Mouse (Mus musculus) heart, adult 2 months (tissue): ENCODE measurements at regions not wholly inside any gene's neighbourhood (a gene's known extent, or its start where the extent isn't known, plus 50 kb on each side); places are given as distances from the start of the nearest gene placed in this dataset.

Source experiments
- CTCF ChIP-seq: fragments of 200-600 bp; IDR thresholded peaks from 2 replicates; pipeline ENCODE4 v1.8.1; 2022; ENCODE audit warnings: antibody characterized with exemption, mild to moderate bottlenecking, moderate library complexity
- EP300 ChIP-seq: fragments of 200-500 bp; IDR thresholded peaks from 2 replicates; pipeline ENCODE4 v1.6.1; 2011; ENCODE audit warnings: low read depth, low read length, control low read depth; ENCODE audit not compliant: insufficient read depth
- POLR2A ChIP-seq: fragments of 200-500 bp; IDR thresholded peaks from 2 replicates; pipeline ENCODE4 v1.6.1; 2011; ENCODE audit warnings: mild to moderate bottlenecking, low read depth, low read length, control low read depth; ENCODE audit not compliant: insufficient read depth

- TF ChIP-seq CTCF (no peak), EP300 (no peak), POLR2A (no peak)
Observed at GRCm38 (mm10) chr10:102633438-102633837, 121.4 kb downstream of the Rassf9 start.
